Mouse (Mus musculus): ENCODE measurements at regions not wholly inside any gene's neighbourhood (a gene's known extent, or its start where the extent isn't known, plus 50 kb on each side); places are given as distances from the start of the nearest gene placed in this dataset.

- TF ChIP-seq CTCF (IDR thresholded peaks at IDR 0.05; ENCODE audit: extremely low read depth, insufficient read length, insufficient replicate concordance, low read depth, low read length) = no peak
- TF ChIP-seq POLR2A (IDR thresholded peaks at IDR 0.05; ENCODE audit: low read depth, low read length) = no peak
These were observed 277.0 kb downstream of the Glrx3 start for GRCm38 (mm10) chr7:137714318-137714962.

Data from small intestine, adult 2 months (tissue).